Mouse (Mus musculus): ENCODE data around the gene Fkbpl. TPM values are rescaled to one million over a fixed set of nuclear protein-coding genes. Genes with fewer than 3 reads are reported as not detected.

Gene Fkbpl
- polyA plus RNA-seq, 1 experiment from 2014 or later: 17.9 TPM

- Histone ChIP-seq H3K27me3 (ENCODE audit: control insufficient read depth, insufficient read depth, low read depth, low read length) (no peaks in the 10 kb centered on the region), H3K9ac (ENCODE audit: low read depth, low read length) (no peak overlapping the region), H3K4me3 (ENCODE audit: low read depth, low read length) (no peak overlapping the region), H3K36me3 (ENCODE audit: control insufficient read depth, insufficient read depth, low read length) (peaks cover 37% of the 10 kb centered on the region), H3K4me2 (ENCODE audit: low read length) (no peak overlapping the region), H3K9me3 (replicated peaks; ENCODE audit: control insufficient read depth, low read length, poor library complexity, severe bottlenecking) (no peaks in the 10 kb centered on the region), H3K27ac (ENCODE audit: low read length) (no peak overlapping the region), H3K4me1 (ENCODE audit: control insufficient read depth, insufficient read depth, low read length) (peaks cover 20% of the 10 kb centered on the region)
- 93% methylated on average over 14 of the region's 14 CpGs for WGBS
- no peak for ATAC-seq
These were observed 6.2 kb downstream of the Fkbpl start for GRCm38 (mm10) chr17:34650781-34651180.

- Histone ChIP-seq H3K4me1 (ENCODE audit: control insufficient read depth, insufficient read depth, low read length) (peaks cover 11% of the 10 kb centered on the region), H3K4me2 (ENCODE audit: low read length) (no peak overlapping the region), H3K9ac (ENCODE audit: low read depth, low read length) (no peak overlapping the region), H3K4me3 (ENCODE audit: low read depth, low read length) (no peak overlapping the region), H3K9me3 (replicated peaks; ENCODE audit: control insufficient read depth, low read length, poor library complexity, severe bottlenecking) (no peaks in the 10 kb centered on the region), H3K36me3 (ENCODE audit: control insufficient read depth, insufficient read depth, low read length) (peaks cover 37% of the 10 kb centered on the region), H3K27me3 (ENCODE audit: control insufficient read depth, insufficient read depth, low read depth, low read length) (no peaks in the 10 kb centered on the region), H3K27ac (ENCODE audit: low read length) (no peak overlapping the region)
- 51% methylated on average over 19 of the region's 19 CpGs for WGBS
- ATAC-seq: no peak
These were observed 7.1 kb downstream of the Fkbpl start for GRCm38 (mm10) chr17:34651507-34652221.

GRCm38 (mm10) chr17:34652546-34652945 lies 8.0 kb downstream of the Fkbpl start:
- H3K4me2 ChIP-seq (ENCODE audit: low read length): no peak overlapping the region
- H3K27ac ChIP-seq (ENCODE audit: low read length): no peak overlapping the region
- ATAC-seq: no peak
- 92% methylated on average over 10 of the region's 10 CpGs for WGBS
- no peaks in the 10 kb centered on the region for H3K27me3 ChIP-seq (ENCODE audit: control insufficient read depth, insufficient read depth, low read depth, low read length)
- no peaks in the 10 kb centered on the region for H3K9me3 ChIP-seq (replicated peaks; ENCODE audit: control insufficient read depth, low read length, poor library complexity, severe bottlenecking)
- H3K4me1 ChIP-seq (ENCODE audit: control insufficient read depth, insufficient read depth, low read length): peaks cover 10% of the 10 kb centered on the region
- no peak overlapping the region for H3K9ac ChIP-seq (ENCODE audit: low read depth, low read length)
- H3K36me3 ChIP-seq (ENCODE audit: control insufficient read depth, insufficient read depth, low read length): peaks cover 37% of the 10 kb centered on the region
- no peak overlapping the region for H3K4me3 ChIP-seq (ENCODE audit: low read depth, low read length)

GRCm38 (mm10) chr17:34652985-34653384 lies 8.4 kb downstream of the Fkbpl start:
- ATAC-seq: no peak
- H3K4me2 ChIP-seq (ENCODE audit: low read length): no peak overlapping the region
- H3K4me1 ChIP-seq (ENCODE audit: control insufficient read depth, insufficient read depth, low read length): peaks cover 6% of the 10 kb centered on the region
- H3K27ac ChIP-seq (ENCODE audit: low read length): no peak overlapping the region
- H3K4me3 ChIP-seq (ENCODE audit: low read depth, low read length): no peak overlapping the region
- 93% methylated on average over 8 of the region's 8 CpGs for WGBS
- H3K36me3 ChIP-seq (ENCODE audit: control insufficient read depth, insufficient read depth, low read length): peaks cover 37% of the 10 kb centered on the region
- no peaks in the 10 kb centered on the region for H3K27me3 ChIP-seq (ENCODE audit: control insufficient read depth, insufficient read depth, low read depth, low read length)
- H3K9ac ChIP-seq (ENCODE audit: low read depth, low read length): no peak overlapping the region
- no peaks in the 10 kb centered on the region for H3K9me3 ChIP-seq (replicated peaks; ENCODE audit: control insufficient read depth, low read length, poor library complexity, severe bottlenecking)

GRCm38 (mm10) chr17:34653746-34654285 lies 9.3 kb downstream of the Fkbpl start:
- Histone ChIP-seq H3K4me1 (ENCODE audit: control insufficient read depth, insufficient read depth, low read length) (no peaks in the 10 kb centered on the region), H3K9me3 (replicated peaks; ENCODE audit: control insufficient read depth, low read length, poor library complexity, severe bottlenecking) (no peaks in the 10 kb centered on the region), H3K27ac (ENCODE audit: low read length) (no peak overlapping the region), H3K4me2 (ENCODE audit: low read length) (no peak overlapping the region), H3K36me3 (ENCODE audit: control insufficient read depth, insufficient read depth, low read length) (peaks cover 37% of the 10 kb centered on the region), H3K27me3 (ENCODE audit: control insufficient read depth, insufficient read depth, low read depth, low read length) (no peaks in the 10 kb centered on the region; the same call in 1 of the 2 replicates), H3K9ac (ENCODE audit: low read depth, low read length) (no peak overlapping the region), H3K4me3 (ENCODE audit: low read depth, low read length) (no peak overlapping the region)
- 58% methylated on average over 9 of the region's 9 CpGs for WGBS
- no peak for ATAC-seq

- Histone ChIP-seq H3K9ac (ENCODE audit: low read depth, low read length) (no peak overlapping the region), H3K27ac (ENCODE audit: low read length) (no peak overlapping the region), H3K36me3 (ENCODE audit: control insufficient read depth, insufficient read depth, low read length) (peaks cover 31% of the 10 kb centered on the region), H3K9me3 (replicated peaks; ENCODE audit: control insufficient read depth, low read length, poor library complexity, severe bottlenecking) (no peaks in the 10 kb centered on the region), H3K4me1 (ENCODE audit: control insufficient read depth, insufficient read depth, low read length) (no peaks in the 10 kb centered on the region), H3K27me3 (ENCODE audit: control insufficient read depth, insufficient read depth, low read depth, low read length) (peaks cover 4% of the 10 kb centered on the region; the same call in 1 of the 2 replicates), H3K4me2 (ENCODE audit: low read length) (no peak overlapping the region), H3K4me3 (ENCODE audit: low read depth, low read length) (no peak overlapping the region)
- 94% methylated on average over 13 of the region's 13 CpGs for WGBS
- ATAC-seq: no peak
These were observed 9.8 kb downstream of the Fkbpl start for GRCm38 (mm10) chr17:34654392-34654791.

GRCm38 (mm10) chr17:34655160-34655559 lies 10.6 kb downstream of the Fkbpl start:
- Histone ChIP-seq H3K27ac (ENCODE audit: low read length) (no peak overlapping the region), H3K4me2 (ENCODE audit: low read length) (no peak overlapping the region), H3K4me1 (ENCODE audit: control insufficient read depth, insufficient read depth, low read length) (no peaks in the 10 kb centered on the region), H3K9ac (ENCODE audit: low read depth, low read length) (no peak overlapping the region), H3K9me3 (replicated peaks; ENCODE audit: control insufficient read depth, low read length, poor library complexity, severe bottlenecking) (no peaks in the 10 kb centered on the region), H3K36me3 (ENCODE audit: control insufficient read depth, insufficient read depth, low read length) (peaks cover 25% of the 10 kb centered on the region), H3K27me3 (ENCODE audit: control insufficient read depth, insufficient read depth, low read depth, low read length) (peaks cover 6% of the 10 kb centered on the region), H3K4me3 (ENCODE audit: low read depth, low read length) (no peak overlapping the region)
- no peak for ATAC-seq
- 89% methylated on average over 7 of the region's 7 CpGs for WGBS

GRCm38 (mm10) chr17:34655581-34655991 lies 11.0 kb downstream of the Fkbpl start:
- 62% methylated on average over 4 of the region's 4 CpGs for WGBS
- Histone ChIP-seq H3K9me3 (replicated peaks; ENCODE audit: control insufficient read depth, low read length, poor library complexity, severe bottlenecking) (no peaks in the 10 kb centered on the region), H3K9ac (ENCODE audit: low read depth, low read length) (no peak overlapping the region), H3K4me2 (ENCODE audit: low read length) (no peak overlapping the region), H3K4me3 (ENCODE audit: low read depth, low read length) (no peak overlapping the region), H3K4me1 (ENCODE audit: control insufficient read depth, insufficient read depth, low read length) (no peaks in the 10 kb centered on the region), H3K36me3 (ENCODE audit: control insufficient read depth, insufficient read depth, low read length) (peaks cover 22% of the 10 kb centered on the region), H3K27ac (ENCODE audit: low read length) (no peak overlapping the region), H3K27me3 (ENCODE audit: control insufficient read depth, insufficient read depth, low read depth, low read length) (peaks cover 9% of the 10 kb centered on the region)
- ATAC-seq: peak; percentile 44

- 37% methylated on average over 8 of the region's 8 CpGs for WGBS
- Histone ChIP-seq H3K27ac (ENCODE audit: low read length) (no peak overlapping the region), H3K4me1 (ENCODE audit: control insufficient read depth, insufficient read depth, low read length) (no peaks in the 10 kb centered on the region), H3K4me3 (ENCODE audit: low read depth, low read length) (no peak overlapping the region), H3K36me3 (ENCODE audit: control insufficient read depth, insufficient read depth, low read length) (peaks cover 13% of the 10 kb centered on the region), H3K27me3 (ENCODE audit: control insufficient read depth, insufficient read depth, low read depth, low read length) (peaks cover 14% of the 10 kb centered on the region), H3K9ac (ENCODE audit: low read depth, low read length) (no peak overlapping the region), H3K9me3 (replicated peaks; ENCODE audit: control insufficient read depth, low read length, poor library complexity, severe bottlenecking) (no peaks in the 10 kb centered on the region), H3K4me2 (ENCODE audit: low read length) (no peak overlapping the region)
- no peak for ATAC-seq
These were observed 12.1 kb downstream of the Fkbpl start for GRCm38 (mm10) chr17:34656666-34657065.

Measured in midbrain, embryonic 16.5 days (tissue).